Mouse (Mus musculus): ENCODE results near the gene Mroh2b.

The Mroh2b gene

GRCm38 (mm10) chr15:4898437-4898836 lies at the start of gene Mroh2b:
Gene Mroh2b (plus strand): TSS chr15:4898737.
- no peak for DNase-seq (ENCODE audit: low read depth in 2 of 2, low spot score in 2 of 2)

DNA sequence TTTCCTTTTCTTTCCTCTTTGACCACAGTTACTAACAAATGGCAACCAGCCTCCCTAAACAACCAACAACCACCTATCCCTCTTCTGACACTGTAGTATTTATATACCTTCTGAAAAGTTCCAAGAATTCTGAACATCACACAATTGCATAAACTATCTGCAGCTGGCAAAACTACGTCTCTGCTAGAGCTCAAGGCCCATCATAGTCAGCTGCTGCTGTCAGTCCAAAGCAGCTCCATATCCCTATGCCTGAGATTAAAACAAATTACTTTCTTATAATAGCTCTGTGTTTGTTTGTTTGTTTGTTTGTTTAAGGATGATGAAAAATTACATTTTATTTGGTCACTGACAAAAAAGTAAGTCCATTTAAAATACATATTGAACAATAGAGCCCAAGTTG lies 48.5 kb upstream of the Mroh2b start:
- DNase-seq (ENCODE audit: low read depth in 2 of 2, low spot score in 2 of 2), result no peak

GRCm38 (mm10) chr15:4894962-4895361 lies 3.6 kb upstream of the Mroh2b start:
- no peak for DNase-seq (ENCODE audit: low read depth in 2 of 2, low spot score in 2 of 2)

DNA sequence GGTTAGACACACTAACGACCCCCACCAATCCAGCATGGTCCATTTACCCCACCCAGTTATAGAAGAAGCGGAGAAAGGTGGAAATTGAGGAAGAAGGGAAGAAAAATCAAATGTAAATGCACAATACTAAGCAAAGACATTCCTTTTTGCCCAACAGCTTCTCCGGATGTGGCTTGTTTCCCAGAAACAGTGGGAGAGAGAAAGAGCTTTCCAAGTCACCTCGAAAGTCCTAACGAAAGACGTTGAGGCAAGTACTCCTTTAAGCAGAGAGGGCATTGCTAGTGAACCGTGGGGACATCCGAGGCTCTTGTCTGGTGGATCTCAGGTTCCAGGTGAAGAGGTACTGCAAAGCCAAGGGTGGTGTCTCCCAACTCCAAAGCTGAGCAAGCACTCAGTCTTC lies 36.2 kb downstream of the Mroh2b start:
- DNase-seq (ENCODE audit: low read depth in 2 of 2, low spot score in 2 of 2), result no peak

DNA sequence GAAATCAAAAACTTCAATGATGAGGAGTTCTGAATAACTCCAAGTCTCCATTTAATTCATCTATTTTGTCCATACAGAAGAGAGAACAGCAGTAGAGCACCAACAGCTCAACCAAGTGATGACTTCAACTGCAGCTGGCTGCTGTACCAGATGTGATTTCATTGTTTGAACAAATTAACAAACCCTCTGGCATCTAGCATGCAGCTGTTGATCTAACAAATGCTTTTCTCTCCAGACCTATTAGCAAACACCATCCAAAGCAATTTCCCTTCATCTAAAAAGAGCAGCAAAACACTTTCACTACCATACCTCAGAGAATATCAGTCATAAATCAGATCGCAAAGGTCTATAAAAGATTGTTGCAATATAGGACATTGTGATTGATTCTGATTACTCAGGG lies 74.8 kb downstream of the Mroh2b start:
- no peak for DNase-seq (ENCODE audit: low read depth in 2 of 2, low spot score in 2 of 2)

DNA sequence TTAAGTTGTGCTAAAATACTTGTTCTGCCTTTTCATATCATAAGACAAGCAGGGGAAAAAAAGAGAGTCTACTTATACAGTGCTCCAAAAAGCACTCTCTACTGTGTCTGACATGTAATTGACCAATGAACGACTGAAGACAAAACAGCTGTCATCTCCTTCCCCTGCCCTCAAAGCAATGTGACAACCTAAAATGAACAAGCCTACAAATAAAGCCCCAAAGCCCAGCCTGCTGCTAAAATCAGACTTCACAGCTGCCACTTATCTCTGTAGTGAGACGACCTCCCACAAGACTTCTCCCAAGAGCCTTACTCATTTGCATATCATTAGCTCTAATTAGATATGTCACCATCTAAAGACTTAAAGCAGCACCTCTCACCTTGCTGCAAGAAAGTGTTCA lies 104.4 kb downstream of the Mroh2b start:
- no peak for DNase-seq (ENCODE audit: low read depth in 2 of 2, low spot score in 2 of 2)

DNA sequence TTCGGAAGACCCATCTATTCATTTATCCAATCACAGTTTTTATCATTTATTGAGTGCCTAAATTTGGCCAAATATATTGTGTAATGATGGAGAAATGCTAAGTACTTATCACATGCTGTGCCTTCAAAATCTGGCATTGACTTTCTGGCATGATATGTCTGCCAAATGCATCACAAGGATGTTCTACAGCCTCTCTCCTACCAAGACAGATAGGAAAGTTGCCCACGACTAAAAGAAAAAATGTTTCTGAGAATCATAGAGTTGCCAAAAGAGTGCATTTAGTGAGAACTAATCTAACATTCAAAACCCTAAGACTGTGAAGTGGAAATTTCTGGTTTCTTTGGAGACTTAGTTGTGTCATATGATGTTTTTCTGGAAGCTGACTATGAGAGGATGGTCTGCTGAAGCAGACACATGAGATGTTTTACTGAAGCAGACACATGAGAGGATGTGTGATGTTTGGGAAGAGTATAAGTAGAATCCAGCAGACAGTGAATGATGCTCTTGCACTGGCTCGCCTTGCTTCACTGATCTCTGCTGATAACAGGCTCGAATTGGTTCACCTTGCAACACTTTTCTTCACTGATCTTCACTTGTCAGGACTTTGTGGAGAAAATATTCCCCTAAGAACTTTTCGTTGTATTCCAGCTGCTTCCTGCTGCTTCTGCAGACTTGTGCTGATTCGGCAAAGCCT lies 105.1 kb downstream of the Mroh2b start:
- no peak for DNase-seq (ENCODE audit: low read depth in 2 of 2, low spot score in 2 of 2)

- no peak for DNase-seq (ENCODE audit: low read depth in 2 of 2, low spot score in 2 of 2)
Observed at GRCm38 (mm10) chr15:5009644-5010107, 111.1 kb downstream of the Mroh2b start.
